Mouse (Mus musculus): ENCODE measurements around the gene Sdhc.
"Not testable (repeated sequence)": the region's sequence is repeated elsewhere in the genome, so short reads cannot be mapped to it uniquely, and the experiment has no call there.

Gene Sdhc

GRCm38 (mm10) chr1:171168906-171169305, 18.5 kb upstream of the Sdhc start:
- DNase-seq (ENCODE audit: low spot score in 2 of 2) = no peak

GRCm38 (mm10) chr1:171165629-171166345, 15.4 kb upstream of the Sdhc start:
- no peak for DNase-seq (ENCODE audit: low spot score in 2 of 2)

DNA sequence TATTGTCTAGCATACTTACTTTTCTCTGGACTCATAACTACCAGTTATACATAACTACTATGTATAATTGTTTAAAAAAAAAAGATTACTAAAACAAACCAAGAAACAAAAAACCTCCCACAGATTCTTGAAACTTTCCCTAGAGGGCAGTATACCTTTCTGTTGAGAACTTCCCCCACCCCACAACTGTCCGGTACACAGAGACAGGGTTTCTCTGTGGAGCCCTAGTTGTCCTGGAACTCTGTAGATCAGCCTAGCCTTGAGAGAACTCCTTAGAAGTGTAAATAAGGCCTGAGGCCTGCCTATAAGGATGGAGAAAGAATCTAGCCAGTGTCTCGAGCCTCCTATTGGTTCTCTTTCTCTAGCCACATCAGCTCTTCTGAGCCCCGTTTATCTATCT, 13.9 kb upstream of the Sdhc start:
- DNase-seq (ENCODE audit: low spot score in 2 of 2) = no peak

- no peak for DNase-seq (ENCODE audit: low spot score in 2 of 2)
Measured at GRCm38 (mm10) chr1:171162526-171162925, 12.1 kb upstream of the Sdhc start.

DNA sequence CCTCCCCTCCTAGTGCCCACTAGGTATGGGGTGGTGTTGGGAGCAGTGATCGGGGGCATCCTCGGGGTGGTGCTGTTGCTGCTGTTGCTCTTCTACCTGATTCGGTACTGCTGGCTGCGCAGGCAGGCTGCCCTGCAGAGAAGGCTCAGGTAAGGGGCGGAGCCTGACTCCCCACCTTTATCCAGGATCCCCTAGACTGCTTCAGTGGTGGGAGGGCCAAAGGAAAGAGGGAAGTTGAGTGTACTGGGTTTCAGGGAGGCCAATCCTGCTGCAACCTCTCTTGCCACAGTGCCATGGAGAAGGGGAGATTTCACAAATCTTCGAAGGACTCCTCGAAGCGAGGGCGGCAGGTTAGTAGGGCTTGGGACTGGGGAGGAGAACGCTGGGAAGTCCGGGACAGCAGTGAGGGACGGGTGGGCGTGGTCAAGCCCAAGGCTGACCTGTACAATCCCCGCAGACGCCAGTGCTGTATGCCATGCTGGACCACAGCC, 9.1 kb upstream of the Sdhc start:
- no peak for DNase-seq (ENCODE audit: low spot score in 2 of 2)

DNA sequence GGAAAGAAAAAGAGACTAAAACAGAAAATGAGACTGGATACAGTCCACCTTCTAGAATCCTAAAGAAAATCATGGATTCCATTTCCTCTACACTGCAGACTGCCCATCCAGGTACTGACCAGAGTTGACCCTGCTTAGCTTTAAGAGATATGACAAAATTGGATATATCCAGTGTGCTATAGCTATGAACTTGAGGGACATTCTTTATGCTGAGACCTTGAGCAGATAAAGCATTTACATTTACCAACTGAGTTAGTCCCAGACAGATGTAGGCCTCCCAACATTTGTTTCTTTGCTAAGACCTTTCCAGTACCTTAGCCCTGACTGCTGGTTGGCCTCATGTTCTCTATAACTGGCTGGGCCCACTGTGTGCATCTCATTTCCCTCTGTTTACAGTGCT, 7.6 kb upstream of the Sdhc start:
- no peak for DNase-seq (ENCODE audit: low spot score in 2 of 2)

DNA sequence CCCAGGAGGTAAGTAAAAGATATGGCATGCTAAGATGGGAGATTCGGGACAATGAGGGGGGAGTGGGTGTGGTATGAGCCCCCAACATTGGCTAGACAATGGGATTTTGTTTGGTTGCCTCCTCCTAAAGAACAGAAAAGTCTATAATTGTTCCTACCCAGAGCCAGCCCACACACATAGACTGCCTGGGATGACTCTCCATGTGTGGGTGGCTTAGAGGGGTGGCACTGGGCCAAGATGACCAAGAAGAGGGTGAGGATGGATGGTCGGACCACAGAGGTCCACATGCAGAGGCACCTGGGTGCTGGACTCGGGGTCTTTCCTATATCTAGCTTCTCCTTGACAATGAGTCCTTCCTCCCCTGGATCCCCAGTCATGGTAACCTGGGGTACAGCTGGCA, 6.2 kb upstream of the Sdhc start:
- no peak for DNase-seq (ENCODE audit: low spot score in 2 of 2)

DNA sequence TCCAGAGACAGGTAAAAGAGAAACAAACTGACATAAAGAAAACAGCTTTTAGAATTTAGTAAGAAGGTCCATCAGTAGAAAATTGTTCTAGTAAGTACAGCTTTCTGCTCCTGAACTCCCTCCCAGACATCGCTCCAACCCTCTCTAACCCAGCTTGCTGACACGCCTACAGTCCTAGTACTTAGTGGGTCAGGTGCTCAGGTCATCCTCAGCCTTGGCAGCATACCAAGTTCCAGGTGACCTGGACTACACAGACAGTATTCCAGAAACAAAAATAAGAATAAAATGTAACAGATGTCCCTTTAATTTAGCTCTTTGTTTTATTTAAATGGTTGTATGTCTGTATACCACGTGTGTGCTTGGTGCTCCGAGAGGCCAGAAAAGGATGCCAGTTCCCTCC, 1.6 kb upstream of the Sdhc start:
- peak in 1 of 2 experiments; percentile 34 for DNase-seq (ENCODE audit: low spot score in 2 of 2)

GRCm38 (mm10) chr1:171150838-171151391, 512 bp upstream of the Sdhc start:
- peak in 1 of 2 experiments; percentile 39 for DNase-seq (ENCODE audit: low spot score in 2 of 2)

DNA sequence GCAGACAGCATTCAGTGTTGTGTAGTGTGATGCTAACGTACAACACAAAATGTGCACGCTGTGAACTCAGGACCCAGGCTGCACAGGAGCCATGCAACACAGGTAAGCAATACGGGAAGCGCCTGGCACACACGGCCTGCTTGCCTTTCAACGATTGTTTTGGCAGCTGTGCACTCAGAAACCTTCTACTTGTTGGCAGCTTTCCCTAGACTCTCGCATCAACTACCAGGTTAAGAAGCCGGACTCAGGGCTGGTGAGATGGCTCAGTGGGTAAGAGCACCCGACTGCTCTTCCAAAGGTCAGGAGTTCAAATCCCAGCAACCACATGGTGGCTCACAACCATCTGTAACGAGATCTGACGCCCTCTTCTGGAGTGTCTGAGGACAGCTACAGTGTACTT, 7.4 kb downstream of the Sdhc start:
- not testable (repeated sequence) for DNase-seq (ENCODE audit: low spot score in 2 of 2)

- not testable (repeated sequence) for DNase-seq (ENCODE audit: low spot score in 2 of 2)
Measured at GRCm38 (mm10) chr1:171137486-171138155, 12.8 kb downstream of the Sdhc start.

- no peak for DNase-seq (ENCODE audit: low spot score in 2 of 2)
Measured at GRCm38 (mm10) chr1:171135600-171135999, 14.8 kb downstream of the Sdhc start.

DNA sequence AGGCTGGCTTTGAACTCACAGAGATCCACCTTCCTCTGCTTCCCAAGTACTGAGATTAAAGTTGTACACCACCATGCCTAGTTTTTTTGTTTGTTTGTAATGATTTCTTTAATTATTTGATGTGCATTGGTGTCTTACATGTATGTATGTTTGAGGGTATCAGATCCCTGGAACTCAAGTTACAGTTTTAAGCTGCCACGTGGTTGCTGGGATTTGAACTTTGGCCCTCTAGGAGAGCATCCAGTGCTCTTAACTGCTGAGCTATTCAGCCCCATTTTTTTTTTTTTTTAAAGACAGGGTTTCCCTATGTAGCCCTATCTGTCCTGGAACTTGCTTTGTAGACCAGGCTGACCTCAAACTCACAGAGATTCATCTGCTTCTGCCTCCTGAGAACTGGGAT, 19.4 kb downstream of the Sdhc start:
- no peak for DNase-seq (ENCODE audit: low spot score in 2 of 2)

- peak; percentile 70 to 74 for DNase-seq (ENCODE audit: low spot score in 2 of 2)
Measured at GRCm38 (mm10) chr1:171129251-171129650, 21.2 kb downstream of the Sdhc start.

DNA sequence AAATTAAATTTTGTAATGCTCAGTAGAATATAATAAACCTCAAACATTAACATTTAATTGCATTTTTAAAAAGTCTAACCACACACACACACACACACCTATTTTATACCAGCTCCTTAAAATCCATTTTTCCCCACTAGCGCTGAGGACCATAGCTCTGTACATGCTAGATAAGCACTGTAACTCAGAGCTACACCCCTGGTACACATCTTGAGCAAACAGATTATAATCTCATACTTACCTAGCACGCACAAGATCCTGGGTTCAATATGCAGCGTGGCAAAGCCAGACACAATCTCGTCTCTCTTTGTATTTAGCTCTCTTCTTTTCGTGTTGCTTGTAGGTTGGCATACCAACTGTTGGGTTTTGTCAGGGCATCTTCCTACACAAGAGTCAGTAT, 26.0 kb downstream of the Sdhc start:
- no peak for DNase-seq (ENCODE audit: low spot score in 2 of 2)

DNA sequence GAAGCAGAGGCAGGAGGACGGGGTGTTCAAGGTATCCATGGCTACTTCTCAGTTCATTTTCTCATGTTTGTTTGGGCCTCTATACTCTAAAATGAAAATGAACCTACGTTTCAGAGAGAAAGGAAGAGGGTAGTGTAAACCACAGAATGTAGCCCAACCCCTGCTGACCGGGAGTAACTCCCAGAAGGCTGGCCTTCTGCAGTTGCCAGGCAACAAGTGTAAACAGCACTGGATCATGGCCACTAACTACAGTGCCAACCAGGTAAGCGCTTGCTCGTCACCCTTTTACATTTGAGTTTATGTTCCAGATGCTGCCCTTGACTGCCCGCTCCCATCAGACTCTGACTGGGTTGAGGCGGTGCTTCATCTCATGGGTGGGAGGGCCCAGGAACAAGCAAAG, 27.5 kb downstream of the Sdhc start:
- no peak for DNase-seq (ENCODE audit: low spot score in 2 of 2)

GRCm38 (mm10) chr1:171121839-171122238, 28.6 kb downstream of the Sdhc start:
- no peak for DNase-seq (ENCODE audit: low spot score in 2 of 2)

DNA sequence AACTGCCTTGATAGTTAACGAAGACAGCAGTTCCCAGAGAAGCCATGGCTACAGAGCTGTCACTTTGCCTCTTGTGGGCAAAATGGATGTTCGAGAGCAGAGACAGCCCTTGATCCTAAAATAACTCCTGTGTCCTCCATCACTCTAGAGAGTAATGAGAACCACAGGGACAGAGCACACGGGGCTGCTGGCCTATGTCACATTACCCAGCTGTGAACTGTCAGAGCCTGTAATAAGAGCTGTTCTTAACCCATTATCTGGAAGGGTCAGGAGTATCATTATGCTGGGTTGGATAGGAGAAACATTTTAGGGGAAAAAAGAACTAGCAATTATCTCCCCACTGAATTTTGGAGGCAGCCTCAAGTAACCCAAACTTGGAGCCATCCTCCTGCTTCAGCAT, 29.5 kb downstream of the Sdhc start:
- DNase-seq (ENCODE audit: low spot score in 2 of 2) = no peak

- DNase-seq (ENCODE audit: low spot score in 2 of 2) = no peak
Measured at GRCm38 (mm10) chr1:171119405-171119804, 31.0 kb downstream of the Sdhc start.

- no peak for DNase-seq (ENCODE audit: low spot score in 2 of 2)
Measured at GRCm38 (mm10) chr1:171118996-171119395, 31.4 kb downstream of the Sdhc start.

DNA sequence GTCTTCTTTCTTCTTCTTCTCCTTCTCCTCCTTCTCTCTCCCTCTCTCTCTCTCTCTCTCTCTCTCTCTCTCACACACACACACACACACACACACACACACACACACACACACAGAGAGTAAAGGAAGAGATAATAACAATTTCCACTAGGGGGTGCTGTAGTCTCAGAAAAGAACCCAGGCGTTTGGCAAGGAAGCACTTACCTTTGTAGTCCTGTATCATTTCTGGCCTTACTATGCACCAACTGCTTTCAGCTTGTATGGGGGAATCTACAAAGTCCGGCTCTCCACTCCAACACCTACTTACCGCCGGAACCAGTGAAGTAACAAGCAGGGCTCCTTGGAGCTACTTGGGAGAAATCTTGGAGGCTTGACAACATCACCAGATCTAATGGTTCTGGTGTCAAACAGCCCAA, 32.1 kb downstream of the Sdhc start:
- peak; percentile 61 for DNase-seq (ENCODE audit: low spot score in 2 of 2)

GRCm38 (mm10) chr1:171116280-171116679, 34.1 kb downstream of the Sdhc start:
- no peak for DNase-seq (ENCODE audit: low spot score in 2 of 2)

DNA sequence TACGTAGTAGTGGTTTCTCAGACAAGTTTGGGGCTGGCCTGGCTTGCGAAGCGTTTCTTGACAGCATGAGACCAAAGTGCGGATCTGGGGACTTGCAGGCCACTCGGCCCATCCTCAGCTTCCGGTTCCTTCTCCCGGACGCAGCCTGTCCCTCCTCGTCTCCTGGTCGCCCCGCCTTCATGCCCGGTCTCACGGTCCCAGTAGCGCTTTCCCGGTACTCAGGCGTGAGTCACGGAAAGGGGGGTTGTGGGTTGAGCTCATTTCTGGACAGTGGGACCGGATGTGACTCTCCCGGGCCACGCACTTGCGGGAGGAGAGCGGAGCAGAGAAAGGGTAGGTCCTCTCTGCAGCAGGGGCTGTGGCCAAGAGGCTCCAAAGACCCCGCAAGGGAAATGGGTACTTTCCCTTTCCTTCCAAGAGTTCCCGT, 36.5 kb downstream of the Sdhc start, which contains the start of gene Cfap126:
TSS of gene Cfap126 (plus strand) at position 46 of the 427 bp plus-strand sequence.
- DNase-seq (ENCODE audit: low spot score in 2 of 2) = peak; percentile 69 to 70

All from right cerebral cortex, postnatal 10 days (tissue).